Mouse (Mus musculus) gastrocnemius, adult 2 months (tissue): ENCODE data around the gene St8sia2. TPM values are rescaled to one million over a fixed set of nuclear protein-coding genes. Genes with fewer than 3 reads are reported as not detected.

Source experiments
- DNase-seq: peaks from one replicate; pipeline ENCODE4 v3.0.0; 2022
- H3K27ac ChIP-seq: fragments of 200-600 bp; 2 replicates; pipeline ENCODE4 v1.8.1; 2022; ENCODE audit warnings: mild to moderate bottlenecking
- H3K4me3 ChIP-seq: fragments of 200-600 bp; 2 replicates; pipeline ENCODE4 v1.8.1; 2022; ENCODE audit warnings: mild to moderate bottlenecking, moderate library complexity
- CTCF ChIP-seq: fragments of 200-600 bp; IDR thresholded peaks from 2 replicates; pipeline ENCODE4 v1.8.1; 2022; ENCODE audit warnings: antibody characterized with exemption, mild to moderate bottlenecking, moderate library complexity
- intact Hi-C: fragments of 180-260 bp; cut with DNase I; formaldehyde crosslinking; loops from one replicate; pipeline ENCODE4 v1.15.1; 2025
- total RNA-seq, 2 experiments: library from RNA; stranded (reverse); gene quantifications; 2 replicates each; pipeline ENCODE4 v1.2.3; 2021

St8sia2 gene
- total RNA-seq, 2 experiments from 2014 or later, result 0.33 to 0.42 TPM

DNA sequence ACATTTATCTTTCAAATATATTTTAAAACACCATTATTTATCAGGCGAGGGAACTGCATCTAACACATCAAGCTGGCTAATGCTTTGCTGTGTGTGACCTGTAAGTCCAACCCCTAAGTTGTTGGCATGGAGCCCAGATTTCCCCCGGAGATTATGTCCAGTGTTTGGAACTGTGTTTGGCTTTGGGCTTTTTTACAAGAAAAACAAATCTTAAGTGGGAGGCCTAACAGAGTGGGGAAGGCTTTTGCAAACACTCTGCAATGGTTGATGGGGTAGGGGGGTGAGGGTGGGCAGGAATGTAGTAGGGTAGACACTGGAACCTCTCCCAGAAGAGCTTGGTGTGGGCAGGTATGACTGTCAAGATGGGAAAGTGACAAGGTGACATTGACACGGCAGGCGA lies 71.8 kb downstream of the St8sia2 start:
- no peak overlapping the region for H3K4me3 ChIP-seq
- peak; percentile 36 for DNase-seq
- no peak for TF ChIP-seq CTCF
- no peak overlapping the region for H3K27ac ChIP-seq
- intact Hi-C loops, result no loop called here

DNA sequence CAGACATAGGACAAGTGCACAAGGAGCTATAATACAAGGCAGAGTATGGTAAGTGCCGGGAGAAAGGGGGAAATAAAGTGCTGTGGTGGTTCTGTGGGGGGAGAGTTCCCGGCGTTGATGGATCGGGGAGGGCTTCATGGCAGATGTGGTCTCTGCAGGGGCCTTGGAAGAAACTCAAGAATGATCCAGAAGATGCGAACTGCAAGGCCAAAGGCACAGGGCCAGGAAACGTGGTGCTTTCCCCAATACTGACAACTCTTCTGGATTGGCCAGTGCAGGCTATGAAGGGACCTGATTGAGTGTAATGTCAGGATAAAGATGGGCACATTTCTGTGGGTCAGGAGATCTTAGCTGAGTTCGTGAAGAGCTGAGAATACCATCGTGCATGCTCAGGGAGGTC lies 74.3 kb downstream of the St8sia2 start:
- Histone ChIP-seq H3K27ac (no peak overlapping the region), H3K4me3 (no peak overlapping the region)
- TF ChIP-seq CTCF, result no peak
- intact Hi-C loops, result no loop called here
- no peak for DNase-seq

DNA sequence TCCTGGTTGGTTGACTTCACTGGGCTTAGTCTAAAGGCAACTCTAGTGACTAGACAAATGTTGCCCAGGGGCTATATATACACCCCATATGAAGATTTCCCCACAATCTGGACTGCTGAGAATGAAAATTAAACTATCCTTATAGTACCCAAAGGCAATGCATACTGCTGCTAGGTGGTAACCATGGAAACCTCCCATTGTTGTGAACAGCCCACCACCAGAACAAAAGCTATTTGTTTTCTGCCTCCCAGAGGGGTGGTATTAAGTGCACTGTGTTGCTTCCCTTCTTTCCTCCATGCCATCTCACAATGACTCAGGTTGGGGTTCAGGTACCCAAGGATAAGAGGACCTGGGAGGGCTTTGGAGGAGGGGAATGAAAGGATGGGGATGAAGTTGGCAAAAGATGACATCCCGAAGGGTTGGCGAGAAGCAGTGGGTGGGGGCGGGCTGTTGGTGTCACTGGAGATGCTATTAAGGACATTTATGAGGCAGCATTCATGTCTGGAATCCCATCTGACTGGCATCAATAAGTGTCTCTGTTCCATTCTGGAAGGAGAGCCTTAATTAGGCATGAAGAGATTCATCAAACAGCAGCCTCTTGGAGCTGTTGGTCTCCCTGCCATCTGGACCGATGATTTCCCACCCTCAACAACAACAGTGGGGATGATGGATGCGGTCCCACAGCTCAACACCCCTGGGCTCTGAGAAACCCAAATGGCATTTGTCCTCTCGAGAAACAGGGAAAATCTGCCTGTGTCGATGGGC lies 75.3 kb downstream of the St8sia2 start:
- H3K27ac ChIP-seq, result no peak overlapping the region
- DNase-seq, result no peak
- no peak for TF ChIP-seq CTCF
- H3K4me3 ChIP-seq, result no peak overlapping the region
- intact Hi-C loops, result no loop called here

DNA sequence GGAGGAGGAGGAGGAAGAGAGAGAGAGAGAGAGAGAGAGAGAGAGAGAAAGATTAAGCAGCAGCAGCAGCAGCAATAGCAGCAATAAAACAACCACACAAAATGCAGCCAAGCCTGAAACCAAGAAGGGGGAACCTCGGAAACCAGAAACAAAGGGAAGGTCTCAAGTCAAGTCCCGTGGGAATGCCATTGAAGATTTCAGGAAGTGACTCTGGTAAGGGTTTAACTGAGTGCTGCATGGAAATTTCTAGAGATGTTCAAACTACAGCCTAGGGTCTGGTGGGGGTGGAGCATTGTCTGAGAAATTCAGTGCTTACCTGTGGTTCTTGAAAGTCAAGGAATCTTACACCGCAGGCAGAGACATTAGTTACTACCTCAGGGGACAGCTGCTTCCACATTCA lies 77.4 kb downstream of the St8sia2 start:
- no peak overlapping the region for H3K4me3 ChIP-seq
- intact Hi-C loops, result no loop called here
- DNase-seq, result no peak
- no peak overlapping the region for H3K27ac ChIP-seq
- TF ChIP-seq CTCF, result no peak

DNA sequence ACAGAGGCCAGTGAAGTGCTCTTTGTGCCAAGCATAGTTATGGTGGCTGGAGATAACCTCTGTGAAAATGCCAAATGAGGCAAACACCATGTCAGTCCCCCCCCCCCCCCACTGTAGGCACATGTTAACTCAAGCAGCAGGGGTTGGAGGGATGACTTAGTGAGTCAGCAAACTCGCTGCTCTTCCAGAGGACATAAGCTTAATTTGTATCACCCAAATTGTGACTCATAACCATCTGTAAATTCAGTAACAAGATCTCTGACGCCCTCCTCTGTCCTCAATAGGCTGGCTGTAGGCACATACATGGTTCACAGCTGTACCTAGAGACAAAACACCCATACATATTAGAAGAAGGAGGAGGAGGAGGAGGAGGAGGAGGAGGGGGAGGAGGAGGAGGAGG lies 77.8 kb downstream of the St8sia2 start:
- TF ChIP-seq CTCF, result no peak
- no peak for DNase-seq
- intact Hi-C loops, result no loop called here
- no peak overlapping the region for H3K27ac ChIP-seq
- H3K4me3 ChIP-seq, result no peak overlapping the region

DNA sequence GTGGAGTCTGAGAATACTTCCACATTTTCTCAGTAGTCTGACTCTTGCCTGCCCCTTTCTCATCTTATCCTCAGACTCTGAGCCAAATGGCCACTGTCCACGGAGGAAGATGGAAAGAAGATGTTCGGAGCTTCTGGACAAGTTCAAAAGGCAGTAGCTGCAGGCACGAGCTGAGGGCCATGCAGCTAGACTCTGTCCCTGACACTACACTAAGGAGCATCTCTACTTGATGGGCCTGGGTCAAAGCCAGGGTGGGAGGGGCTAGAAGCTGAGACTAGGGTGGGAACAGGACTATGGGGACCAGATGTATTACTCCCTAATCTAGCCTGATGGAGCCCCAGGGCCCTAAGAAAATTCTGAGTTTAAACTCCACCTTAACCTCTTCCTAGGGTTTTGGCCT lies 80.5 kb downstream of the St8sia2 start:
- DNase-seq, result no peak
- no peak for TF ChIP-seq CTCF
- H3K4me3 ChIP-seq, result no peak overlapping the region
- no peak overlapping the region for H3K27ac ChIP-seq
- intact Hi-C loops, result no loop called here

DNA sequence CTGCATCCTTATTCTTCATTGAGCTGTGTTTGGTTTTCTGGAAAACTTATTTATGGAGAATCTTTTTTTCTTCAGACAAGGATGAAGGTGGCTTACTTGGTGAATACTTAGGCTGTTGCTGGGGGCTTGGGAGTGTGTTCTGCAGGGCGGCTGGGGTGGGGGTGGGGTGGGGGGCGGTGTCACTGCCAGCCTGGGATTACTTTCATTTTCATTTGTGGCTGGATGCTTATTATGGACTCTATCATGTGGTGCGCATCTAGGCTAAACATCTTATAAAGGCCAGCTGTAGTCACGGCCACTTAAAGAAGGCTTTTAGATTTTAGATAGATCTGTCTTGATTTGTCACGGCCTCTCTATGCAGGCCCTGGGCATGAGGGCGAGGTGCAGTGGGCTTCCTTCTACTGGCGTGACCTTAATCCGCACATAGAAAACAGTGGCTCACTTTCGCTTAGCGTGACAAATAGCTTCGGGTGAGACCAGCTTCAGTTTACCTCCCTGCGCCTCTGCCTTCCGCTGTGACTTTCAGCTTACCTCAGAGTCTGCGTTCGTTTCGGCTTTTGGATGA lies 92.5 kb downstream of the St8sia2 start:
- TF ChIP-seq CTCF, result no peak
- intact Hi-C loops, result no loop called here
- no peak overlapping the region for H3K27ac ChIP-seq
- peak overlapping the region; percentile 59 for H3K4me3 ChIP-seq
- no peak for DNase-seq

DNA sequence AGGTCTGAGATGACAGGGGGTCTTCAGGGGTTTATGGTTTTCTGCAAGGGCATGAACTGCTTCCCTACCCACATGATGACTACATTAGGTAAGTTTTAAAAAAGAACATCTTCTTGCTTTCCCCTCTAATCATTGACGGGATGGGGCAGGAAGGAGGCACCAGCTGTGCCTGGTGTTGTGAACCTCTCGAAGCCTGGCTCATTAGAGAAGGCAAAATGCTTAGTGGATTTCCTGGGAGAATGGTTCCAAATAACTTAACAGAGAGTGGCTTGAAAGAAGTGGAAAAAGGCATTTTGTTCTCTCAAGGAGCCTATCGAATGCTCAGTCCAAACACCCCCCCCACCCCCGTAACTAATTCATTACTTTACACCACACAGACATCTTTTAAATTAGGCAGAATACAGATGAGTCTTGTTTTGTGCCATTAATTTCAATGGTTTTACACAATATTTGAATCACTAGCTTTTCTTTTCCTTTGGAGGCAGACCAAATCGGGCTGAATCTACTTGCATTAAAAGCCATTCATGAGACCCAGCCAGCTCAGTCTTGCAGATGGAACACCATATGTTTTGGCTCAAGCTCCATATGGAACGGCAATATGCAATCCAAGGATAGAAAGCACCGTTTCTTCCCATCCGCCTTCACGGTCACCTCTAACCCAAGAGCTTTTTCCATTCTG lies 95.7 kb downstream of the St8sia2 start:
- Histone ChIP-seq H3K27ac (no peak overlapping the region), H3K4me3 (no peak overlapping the region)
- intact Hi-C loops, result no loop called here
- no peak for TF ChIP-seq CTCF
- no peak for DNase-seq

DNA sequence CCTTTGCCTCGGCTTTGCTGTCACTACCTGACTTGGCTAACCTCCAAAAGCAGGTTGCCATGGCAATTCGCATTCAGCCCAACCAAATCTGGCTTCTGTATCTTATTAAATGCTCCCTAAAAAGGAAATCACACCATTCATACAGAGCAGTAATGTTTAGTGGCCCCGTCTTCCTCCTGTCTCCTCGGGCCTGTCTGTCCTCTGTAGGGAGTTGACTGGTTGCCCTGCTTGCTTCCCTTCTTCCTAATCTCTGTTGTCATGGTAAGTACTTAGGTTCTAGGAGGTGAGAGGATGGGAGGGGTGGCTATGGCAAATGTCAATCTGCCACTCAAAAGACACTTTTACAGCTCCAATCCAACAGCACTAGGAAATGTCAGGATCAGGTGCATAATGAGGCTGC lies 101.6 kb downstream of the St8sia2 start:
- intact Hi-C loops, result no loop called here
- no peak for TF ChIP-seq CTCF
- no peak for DNase-seq
- H3K27ac ChIP-seq, result no peak overlapping the region
- H3K4me3 ChIP-seq, result no peak overlapping the region

DNA sequence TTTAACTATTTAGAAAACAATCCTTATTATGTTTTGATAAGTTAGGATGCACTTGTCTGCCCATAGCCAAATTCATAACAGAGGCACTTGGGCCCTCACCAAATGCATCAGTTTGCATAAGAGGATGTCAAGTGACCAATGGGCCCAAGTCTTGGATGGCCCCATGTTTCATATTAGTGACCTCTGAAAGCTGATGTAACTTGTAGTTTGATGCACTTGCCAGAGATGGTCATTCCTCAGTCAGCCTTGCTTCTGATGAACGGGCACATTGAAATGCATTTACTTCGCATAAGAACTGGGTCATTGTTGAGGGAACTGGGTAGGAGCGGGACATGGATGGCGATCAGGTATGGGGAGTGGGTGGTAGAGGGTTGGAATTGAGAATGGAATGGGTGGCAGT lies 102.6 kb downstream of the St8sia2 start:
- intact Hi-C loops, result no loop called here
- Histone ChIP-seq H3K4me3 (no peak overlapping the region), H3K27ac (no peak overlapping the region)
- no peak for TF ChIP-seq CTCF
- DNase-seq, result no peak

DNA sequence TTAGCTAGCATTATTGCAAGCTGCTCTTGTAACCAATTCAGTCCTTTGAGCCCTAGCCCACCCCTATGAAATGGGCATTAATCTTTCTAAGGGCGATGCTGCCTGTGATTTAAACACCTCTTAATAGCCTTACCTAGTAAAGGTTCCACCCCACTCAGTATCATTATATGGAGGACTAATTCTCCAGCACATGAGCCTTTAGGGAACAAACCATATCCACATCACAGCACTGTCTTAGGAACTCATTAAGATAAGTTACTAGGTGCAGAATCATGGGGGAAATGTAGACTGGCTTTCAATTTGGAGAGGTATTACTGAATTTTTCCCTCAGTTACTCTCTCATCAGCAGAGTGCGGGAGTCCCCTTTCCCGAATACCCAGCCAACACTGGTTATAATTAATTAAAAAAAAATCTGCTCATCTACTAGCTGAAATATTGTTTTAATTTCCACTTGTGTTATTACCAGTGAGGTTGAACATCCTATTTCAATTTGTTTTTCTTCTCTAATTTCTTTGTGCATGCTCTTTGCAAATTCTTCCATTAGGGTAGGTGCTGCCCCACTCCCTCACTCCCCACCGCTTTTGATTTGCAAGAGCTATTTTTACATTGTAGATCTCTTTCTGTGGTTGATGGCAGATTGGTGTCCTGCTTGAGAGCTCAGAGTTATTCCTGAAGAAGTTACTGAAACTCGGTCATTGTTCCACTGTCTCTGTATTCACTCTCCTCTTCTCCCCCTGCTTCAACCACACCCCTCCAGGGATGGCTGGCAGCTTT lies 103.9 kb downstream of the St8sia2 start:
- no peak for TF ChIP-seq CTCF
- intact Hi-C loops, result no loop called here
- DNase-seq, result no peak
- no peak overlapping the region for H3K27ac ChIP-seq
- no peak overlapping the region for H3K4me3 ChIP-seq

DNA sequence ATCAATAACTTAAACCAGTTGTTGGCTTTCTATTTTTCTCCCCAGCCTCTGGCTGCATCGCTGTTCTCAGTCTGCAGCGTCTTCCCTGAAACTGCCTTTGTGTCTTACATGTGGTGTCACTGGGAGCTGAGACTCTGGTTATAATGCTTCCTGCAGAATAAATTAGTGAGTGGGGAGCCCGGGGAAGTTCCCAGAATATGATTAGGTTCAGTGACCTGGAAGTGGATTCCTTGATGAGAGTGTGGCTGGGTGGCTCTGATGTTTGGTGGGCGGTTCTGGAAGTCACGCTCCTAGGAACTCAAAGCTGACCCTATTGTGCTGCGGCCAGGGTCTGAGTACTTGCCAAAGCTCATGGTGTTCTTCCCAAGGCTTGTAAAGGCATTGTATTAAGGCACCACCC lies 119.0 kb downstream of the St8sia2 start:
- DNase-seq, result no peak
- Histone ChIP-seq H3K4me3 (no peak overlapping the region), H3K27ac (no peak overlapping the region)
- intact Hi-C loops, result no loop called here
- no peak for TF ChIP-seq CTCF

DNA sequence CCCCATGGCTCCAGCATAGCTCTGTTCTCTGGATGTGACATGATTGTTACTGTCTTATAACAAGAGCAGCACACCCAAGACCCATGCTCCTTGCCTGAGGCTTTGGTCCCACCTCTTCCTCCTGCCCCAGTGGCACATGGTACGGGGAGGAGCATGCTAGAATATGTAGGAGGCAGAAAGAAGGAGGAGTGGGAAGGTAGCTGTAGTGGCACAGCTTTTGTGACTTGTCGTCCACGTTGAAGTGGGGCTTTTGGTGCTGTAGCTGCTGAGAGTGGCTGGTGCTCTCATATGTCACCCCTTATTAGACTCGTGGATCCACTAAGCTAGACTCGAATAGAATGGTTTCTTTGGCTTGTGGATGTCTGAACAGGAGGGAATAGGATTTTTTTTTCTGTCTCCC lies 121.7 kb downstream of the St8sia2 start:
- intact Hi-C loops, result no loop called here
- Histone ChIP-seq H3K27ac (no peak overlapping the region), H3K4me3 (no peak overlapping the region)
- no peak for DNase-seq
- no peak for TF ChIP-seq CTCF
